21 mouse cellular contexts compared by ENCODE assay signal in genomic region chr5:8669606-8670005, GRCm38 (mm10). TPM values are rescaled to one million over a fixed set of nuclear protein-coding genes. Genes with fewer than 3 reads are reported as not detected.
DNase-seq lines count a peak whose midpoint lies in the region; ATAC-seq lines count a peak whose summit lies in the region.
"Had no signal": no experiment of that assay in that cellular context is flagged by ENCODE, and none has a peak within 500 bp of the region (broad histone marks: within the 10 kb centered on the region; RNA-seq: fewer than 3 reads in every experiment).

No protein-coding gene starts in this region.

- peak; percentile 14 for DNase-seq in thymus, postnatal 14 days
- no peak for DNase-seq in thymus, postnatal 10 days (ENCODE audit: low spot score in 2 of 2)
- DNase-seq in induced T-regulatory cell, adult 2 months (ENCODE audit: low read depth), result peak; percentile 63
- DNase-seq in splenic B cell, adult 2 months (ENCODE audit: low read depth, low spot score), result peak; percentile 28
- DNase-seq in right cerebral cortex, postnatal 10 days (ENCODE audit: low spot score in 2 of 2), result no peak
- no peak for DNase-seq in lung, postnatal 25 days (ENCODE audit: low spot score)
- DNase-seq: adrenal gland, adult 8-10 months; cerebellum, adult 11 months; cerebellum, adult 8-10 months; cerebellum, postnatal 25 days; gastrocnemius, postnatal 36 days; heart, adult 11 months; heart, postnatal 4 days had no signal

- H3K36me3 ChIP-seq in splenic B cell, adult 2 months (ENCODE audit: control insufficient read depth, insufficient read depth, low read length, poor library complexity, severe bottlenecking), result no peaks in the 10 kb centered on the region
- H3K36me3 ChIP-seq: embryonic facial prominence, embryonic 12.5 days; forebrain, embryonic 15.5 days; heart, embryonic 13.5 days; hindbrain, embryonic 13.5 days had no signal

- ATAC-seq in CD4-positive, CD25-positive, alpha-beta regulatory T cell, adult 4 months, result peak; percentile 67
- ATAC-seq: forebrain, embryonic 15.5 days; hindbrain, postnatal 0 days; Patski had no signal

- no peaks in the 10 kb centered on the region for H3K27me3 ChIP-seq in splenic B cell, adult 2 months (ENCODE audit: control insufficient read depth, insufficient read depth, low read length, poor library complexity, severe bottlenecking)
- H3K27me3 ChIP-seq: CH12.LX; embryonic facial prominence, embryonic 12.5 days; forebrain, embryonic 15.5 days; heart, embryonic 13.5 days; hindbrain, embryonic 13.5 days had no signal

RNA-seq across cellular contexts. Expression of gene Abcb1a, which starts 9.7 kb away (rescaled TPM):
- polyA plus RNA-seq in CD4-positive, CD25-positive, alpha-beta regulatory T cell, adult 4 months (2017; shearing (Covaris generic)), result 10 to 100 TPM; 32.0 to 53.2 TPM

RNA-seq across cellular contexts. Expression of gene Rundc3b, which starts 46.9 kb away (rescaled TPM):
- 1 to 10 TPM; 3.9 to 4.1 TPM for polyA plus RNA-seq in CD4-positive, CD25-positive, alpha-beta regulatory T cell, adult 4 months (2017; shearing (Covaris generic))

Comparison
In these comparisons a context has a peak if more than half of its experiments do, and no peak if none do; other contexts are left out.
1. DNase-seq: peak in thymus, postnatal 14 days (single experiment), induced T-regulatory cell, adult 2 months (single experiment) and splenic B cell, adult 2 months (single experiment); none in thymus, postnatal 10 days (0 of 2), right cerebral cortex, postnatal 10 days (0 of 2) and lung, postnatal 25 days (single experiment).